Mouse (Mus musculus): ENCODE data around the gene Cadps2. TPM values are rescaled to one million over a fixed set of nuclear protein-coding genes. Genes with fewer than 3 reads are reported as not detected.

Gene Cadps2
- total RNA-seq, 2 experiments from 2014 or later, result 0.15 to 0.22 TPM

- Histone ChIP-seq H3K4me3 (peak overlapping the region; percentile 35; the same call in 1 of the 2 replicates), H3K27ac (no peak overlapping the region)
- DNase-seq, result no peak
- intact Hi-C loops (cut with DNase I), result no loop called here
- no peak for TF ChIP-seq CTCF (IDR thresholded peaks at IDR 0.05)
Observed at GRCm38 (mm10) chr6:23249616-23250287, 589.5 kb downstream of the Cadps2 start.

- intact Hi-C loops (cut with DNase I), result no loop called here
- H3K4me3 ChIP-seq, result no peak overlapping the region
- no peak for TF ChIP-seq CTCF (IDR thresholded peaks at IDR 0.05)
- no peak overlapping the region for H3K27ac ChIP-seq
- DNase-seq, result peak; percentile 19
Observed at GRCm38 (mm10) chr6:23249053-23249401, 590.2 kb downstream of the Cadps2 start.

GRCm38 (mm10) chr6:23248313-23249052 lies 590.7 kb downstream of the Cadps2 start, which contains the start of gene Fezf1:
Gene Fezf1, minus strand, starts transcription at chr6:23248362.
- intact Hi-C loops (cut with DNase I), result no loop called here
- Histone ChIP-seq H3K27ac (no peak within 1 kb of the TSS), H3K4me3 (no peak within 1 kb of the TSS)
- DNase-seq, result no peak
- TF ChIP-seq CTCF (IDR thresholded peaks at IDR 0.05), result no peak

- no peak for DNase-seq
- Histone ChIP-seq H3K27ac (no peak overlapping the region), H3K4me3 (no peak overlapping the region)
- intact Hi-C loops (cut with DNase I), result no loop called here
- TF ChIP-seq CTCF (IDR thresholded peaks at IDR 0.05), result no peak
Observed at GRCm38 (mm10) chr6:23247512-23248312, 591.5 kb downstream of the Cadps2 start.

GRCm38 (mm10) chr6:23246790-23247511 lies 592.3 kb downstream of the Cadps2 start:
- Histone ChIP-seq H3K4me3 (no peak overlapping the region), H3K27ac (no peak overlapping the region)
- intact Hi-C loops (cut with DNase I), result no loop called here
- DNase-seq, result no peak
- TF ChIP-seq CTCF (IDR thresholded peaks at IDR 0.05), result no peak

- intact Hi-C loops (cut with DNase I), result no loop called here
- no peak for TF ChIP-seq CTCF (IDR thresholded peaks at IDR 0.05)
- no peak for DNase-seq
Observed at GRCm38 (mm10) chr6:23246061-23246789, 593.0 kb downstream of the Cadps2 start.

GRCm38 (mm10) chr6:23245545-23246011 lies 593.6 kb downstream of the Cadps2 start:
- no peak for TF ChIP-seq CTCF (IDR thresholded peaks at IDR 0.05)
- no peak overlapping the region for H3K4me3 ChIP-seq
- no peak overlapping the region for H3K27ac ChIP-seq
- no peak for DNase-seq
- intact Hi-C loops (cut with DNase I), result no loop called here

More at GRCm38 (mm10) chr6:23246061-23246789, 593.0 kb downstream of the Cadps2 start:
- Histone ChIP-seq H3K4me3 (no peak overlapping the region), H3K27ac (no peak overlapping the region)

GRCm38 (mm10) chr6:23245121-23245520 lies 594.1 kb downstream of the Cadps2 start:
- DNase-seq, result no peak
- Histone ChIP-seq H3K4me3 (no peak overlapping the region), H3K27ac (no peak overlapping the region)
- TF ChIP-seq CTCF (IDR thresholded peaks at IDR 0.05), result no peak
- intact Hi-C loops (cut with DNase I), result no loop called here

- DNase-seq, result no peak
- intact Hi-C loops (cut with DNase I), result no loop called here
- H3K4me3 ChIP-seq, result no peak overlapping the region
- TF ChIP-seq CTCF (IDR thresholded peaks at IDR 0.05), result no peak
- H3K27ac ChIP-seq, result no peak overlapping the region
Observed at GRCm38 (mm10) chr6:23243821-23244760, 595.1 kb downstream of the Cadps2 start.

Other genes starting within 250 kb of the Cadps2 start
- gene Rnf133, start 189.1 kb downstream of the Cadps2 start, total RNA-seq (2021), result not detected
- not detected for gene Rnf148, start 184.3 kb downstream of the Cadps2 start, total RNA-seq (2021)
- not detected for gene Tas2r118, start 130.6 kb upstream of the Cadps2 start, total RNA-seq (2021)

Data from gastrocnemius, adult 2 months (tissue).